Mouse (Mus musculus) small intestine, adult 10 weeks (tissue): Measurements from ENCODE around the gene Pold1. TPM values are rescaled to one million over a fixed set of nuclear protein-coding genes. Genes with fewer than 3 reads are reported as not detected.

Source experiments
- polyA plus RNA-seq: library from polyadenylated mRNA; stranded (reverse); fragments of 350-450 nt; fragmentation: Illumina TruSeq; extraction: RNeasy Lipid Tissue Mini Kit (QIAGEN cat#74804); gene quantifications from one replicate; pipeline ENCODE4 v1.2.3, GENCODE M21; 2014; ENCODE audit warnings: low replicate concordance

Pold1 gene
- polyA plus RNA-seq, result not detected

DNA sequence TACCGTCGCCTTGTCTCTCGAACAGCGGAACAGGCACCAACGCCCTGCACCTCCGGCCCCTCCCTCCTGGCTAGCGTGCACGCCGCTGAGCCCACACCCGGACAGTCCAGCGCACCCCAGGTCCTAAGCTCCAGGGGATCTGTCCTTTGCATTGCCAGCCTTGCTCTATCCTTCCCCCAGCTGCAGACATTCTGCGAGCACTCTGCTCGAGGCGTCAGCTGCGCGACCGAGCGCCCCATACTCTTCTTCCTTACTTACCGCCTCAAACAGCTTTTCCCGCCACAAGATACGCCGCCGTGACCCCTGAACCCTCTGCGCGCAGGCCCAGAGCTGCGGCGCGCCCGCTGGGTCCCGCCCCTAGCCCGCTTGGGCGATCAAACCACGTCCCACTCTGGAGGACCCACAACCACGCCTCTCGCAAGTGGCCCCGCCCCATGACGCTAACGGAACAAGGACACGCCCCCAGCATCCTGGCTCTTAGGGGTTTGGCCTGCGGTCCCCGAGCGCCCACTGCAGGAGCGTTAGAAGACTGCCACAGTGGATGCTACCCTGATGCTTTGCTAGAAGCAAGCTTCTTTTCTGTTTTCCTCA, at the start of gene Pold1:
TSS of gene Pold1 (minus strand) at position 353 of the 591 bp plus-strand sequence.

DNA sequence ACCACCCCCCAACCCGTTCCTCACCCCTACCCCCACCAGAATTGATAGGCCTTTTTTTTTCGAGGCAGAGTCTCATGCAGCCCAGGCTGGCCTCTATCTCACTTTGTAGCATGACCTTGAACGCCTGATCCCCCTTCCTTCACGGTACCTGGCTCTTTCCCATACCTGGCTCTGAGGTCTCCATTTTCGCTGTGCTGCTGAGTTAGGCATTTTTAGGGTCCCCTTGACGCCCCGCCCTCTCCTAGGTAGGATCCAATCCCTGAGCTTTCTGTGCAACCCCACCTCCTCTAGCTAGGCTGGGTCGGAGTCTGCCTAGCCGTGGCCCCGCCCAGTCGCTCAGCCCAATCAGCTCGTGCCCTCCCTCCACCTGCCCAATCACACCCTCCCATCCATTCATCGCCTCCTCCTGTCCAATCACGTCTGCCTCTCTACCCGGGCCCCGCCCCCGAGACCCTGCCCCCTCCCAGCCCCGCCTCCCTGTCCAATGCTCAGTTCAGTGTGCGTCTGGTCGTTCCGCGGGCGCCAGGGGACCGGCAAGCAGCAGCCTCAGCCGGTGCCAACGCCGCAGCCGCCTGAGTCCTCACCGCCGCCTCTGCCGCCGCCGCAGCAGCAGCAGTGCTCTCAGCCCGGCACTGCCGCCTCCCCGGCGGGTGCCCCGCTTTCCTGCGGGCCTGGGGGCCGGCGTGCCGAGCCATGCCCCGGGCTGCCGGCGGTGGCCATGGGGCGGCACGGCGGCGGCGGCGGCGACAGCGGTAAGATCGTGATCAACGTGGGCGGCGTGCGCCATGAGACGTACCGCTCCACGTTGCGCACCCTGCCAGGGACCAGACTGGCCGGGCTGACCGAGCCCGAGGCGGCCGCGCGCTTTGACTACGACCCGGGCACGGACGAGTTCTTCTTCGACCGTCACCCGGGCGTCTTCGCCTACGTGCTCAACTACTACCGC, 42.0 kb upstream of the Pold1 start, which contains the start of gene Kcnc3:
TSS of gene Kcnc3 (plus strand) at position 263 of the 946 bp plus-strand sequence.

DNA sequence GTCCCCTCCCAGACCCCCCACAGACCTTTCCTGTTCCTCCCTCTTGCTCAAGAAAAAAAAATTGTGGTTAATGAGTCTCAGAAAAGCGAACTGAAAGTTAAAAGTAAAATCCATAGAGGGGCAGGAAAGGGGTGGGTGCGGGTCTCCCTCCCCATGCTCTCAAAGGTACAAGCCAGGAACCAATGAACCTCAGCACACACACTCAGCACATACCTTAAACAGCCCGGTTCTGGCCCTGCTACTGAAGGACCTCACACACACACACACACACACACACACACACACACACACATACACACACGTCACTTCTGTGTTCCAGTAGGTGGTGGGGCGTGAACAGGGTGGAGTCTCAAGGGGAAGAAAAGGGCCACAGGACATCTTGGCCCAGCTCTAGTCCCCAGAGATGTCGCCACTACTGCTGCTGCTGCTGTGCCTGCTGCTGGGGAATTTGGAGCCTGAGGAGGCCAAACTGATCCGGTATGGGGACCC, 23.6 kb upstream of the Pold1 start, which contains the start of gene Napsa:
TSS of gene Napsa (plus strand) at position 168 of the 489 bp plus-strand sequence.

DNA sequence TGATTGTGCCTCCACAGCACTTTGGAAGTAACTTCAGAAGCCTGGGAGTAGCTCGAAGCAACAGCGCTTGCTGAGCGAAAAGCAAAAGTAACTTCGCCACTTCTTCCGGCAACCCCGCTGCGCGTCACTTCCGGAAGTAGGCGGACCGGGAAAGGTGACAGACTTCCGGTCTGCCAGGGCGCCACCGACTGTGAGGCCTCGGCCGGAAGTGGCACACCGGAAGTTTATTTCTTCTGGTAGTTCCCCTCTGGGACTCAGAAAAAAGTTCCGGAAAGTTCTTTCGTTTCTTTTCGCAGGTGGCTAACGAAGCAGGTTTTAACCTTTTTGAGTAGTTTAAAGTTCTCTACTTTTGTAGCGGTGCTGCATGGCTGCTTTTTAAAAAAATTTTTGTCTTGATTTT, 5.2 kb upstream of the Pold1 start, which contains the start of gene Nr1h2:
TSS of gene Nr1h2 (minus strand) at position 126 of the 400 bp plus-strand sequence.

DNA sequence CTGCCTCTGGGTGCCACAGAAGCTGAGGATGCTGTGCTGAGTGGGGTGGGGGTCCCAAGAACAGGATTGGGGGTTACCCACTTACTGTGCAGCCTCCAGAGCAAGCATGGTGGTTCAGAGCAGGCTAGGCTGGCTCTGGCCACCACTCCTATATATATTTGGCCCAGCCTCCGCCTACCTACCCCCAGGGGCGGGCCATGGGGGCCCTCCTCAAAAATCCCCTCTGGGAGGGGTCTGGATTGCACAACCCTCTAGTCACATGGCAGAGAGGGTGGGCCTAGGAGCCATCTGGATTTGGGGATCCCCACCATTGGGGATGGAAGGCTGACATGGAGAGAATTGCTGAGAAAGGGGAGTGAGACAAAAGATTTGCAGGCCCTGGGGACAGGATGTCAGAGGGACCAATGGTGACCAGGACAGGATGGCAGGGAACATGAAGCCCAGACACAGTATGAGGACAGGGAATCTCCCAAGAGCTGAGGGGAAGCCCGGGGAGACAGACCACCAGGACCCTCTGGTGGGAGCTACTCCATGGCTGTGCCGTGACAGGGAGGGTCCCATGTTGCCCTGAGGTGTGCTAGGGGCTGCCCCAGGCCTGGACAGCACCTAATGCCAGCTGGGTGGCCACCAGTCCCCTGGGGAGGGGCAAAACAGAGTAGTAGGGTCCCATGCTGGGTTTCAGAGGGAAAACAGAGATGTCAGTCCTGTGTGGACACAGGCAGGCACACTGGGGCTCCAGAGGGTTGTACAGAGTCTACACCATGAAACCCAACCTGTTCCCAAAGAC, 16.5 kb downstream of the Pold1 start, which contains the start of gene Spib:
TSS of gene Spib (minus strand) at position 126 of the 787 bp plus-strand sequence.

DNA sequence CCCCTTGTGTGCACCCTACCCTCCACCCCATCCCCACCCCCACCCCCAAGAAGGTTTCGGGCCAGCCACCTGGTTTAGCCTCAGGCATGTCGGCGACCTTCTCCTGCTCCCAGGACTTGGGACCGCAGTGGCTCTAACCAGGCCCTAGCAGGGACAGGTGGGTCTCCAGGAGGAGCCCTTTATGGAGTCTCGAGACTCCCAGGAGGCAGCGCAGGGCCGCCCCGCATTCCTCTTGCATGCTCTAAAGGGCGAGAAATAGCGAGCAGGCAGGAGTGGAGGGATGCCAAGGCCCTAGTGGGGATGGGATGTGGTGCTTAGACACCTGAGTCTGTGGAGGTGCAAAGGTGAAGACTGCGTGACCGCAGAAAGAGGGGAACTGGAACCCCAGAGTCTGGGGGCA, 24.1 kb downstream of the Pold1 start, which contains the start of gene Mybpc2:
TSS of gene Mybpc2 (minus strand) at position 155 of the 400 bp plus-strand sequence.

DNA sequence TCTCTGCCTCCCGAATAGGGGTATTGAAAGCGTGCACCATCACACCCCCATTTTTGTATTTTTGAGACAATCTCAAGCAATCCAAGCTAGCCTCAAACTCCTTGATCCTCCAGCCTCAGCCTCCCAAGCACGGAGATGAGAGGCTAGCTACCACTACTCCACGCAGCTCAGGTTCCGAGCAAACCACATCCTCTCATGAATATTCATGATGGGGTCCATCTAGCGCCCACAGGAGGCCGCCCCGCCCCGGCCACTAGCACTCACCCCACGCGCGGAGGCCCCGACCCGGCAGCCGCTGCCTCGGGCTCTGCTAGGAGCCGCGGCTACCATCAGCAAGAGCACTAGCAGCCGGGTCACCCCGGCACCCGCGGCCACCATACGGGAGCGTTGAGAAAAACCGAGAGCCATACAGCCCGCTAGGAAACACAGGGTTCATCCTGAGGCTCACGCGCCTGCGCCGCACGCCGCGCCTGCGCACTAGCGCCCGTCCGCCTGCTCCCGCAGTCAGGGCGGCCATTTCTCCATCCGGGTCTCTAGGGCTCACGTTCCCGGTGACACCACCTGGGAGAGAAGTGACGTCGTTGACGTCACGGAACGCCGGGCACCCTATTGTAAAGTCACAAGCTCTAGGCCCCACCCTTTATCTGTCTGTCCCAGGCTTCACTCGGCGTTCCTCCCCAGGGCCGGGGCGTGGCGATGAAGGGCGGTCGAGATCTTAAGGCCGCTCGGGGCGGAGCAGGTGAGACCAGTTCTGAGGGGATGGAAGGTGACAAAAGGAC, 52.5 kb downstream of the Pold1 start, which contains the start of the genes Emc10 and Fam71e1:
TSS of gene Emc10 (minus strand) at position 538 of the 779 bp plus-strand sequence.
TSS of gene Fam71e1 (plus strand) at position 590 of the 779 bp plus-strand sequence.

Other genes starting within 250 kb of the Pold1 start
- 0.30 TPM for gene Clec11a, start 241.9 kb downstream of the Pold1 start, polyA plus RNA-seq
- gene Shank1, start 238.6 kb downstream of the Pold1 start, polyA plus RNA-seq, result 0.04 TPM
- not detected for gene Syt3, start 164.7 kb downstream of the Pold1 start, polyA plus RNA-seq
- not detected for gene 1700008O03Rik, start 163.0 kb downstream of the Pold1 start, polyA plus RNA-seq
- gene Lrrc4b, start 119.8 kb downstream of the Pold1 start, polyA plus RNA-seq, result not detected
- not detected for gene Aspdh, start 83.5 kb downstream of the Pold1 start, polyA plus RNA-seq
- 1.0 TPM for gene Josd2, start 80.9 kb downstream of the Pold1 start, polyA plus RNA-seq
- gene Emc10, start 52.3 kb downstream of the Pold1 start, polyA plus RNA-seq, result 1.2 TPM
- gene Fam71e1, start 52.3 kb downstream of the Pold1 start, polyA plus RNA-seq, result not detected
- not detected for gene Mybpc2, start 24.2 kb downstream of the Pold1 start, polyA plus RNA-seq
- 0.45 TPM for gene Spib, start 16.8 kb downstream of the Pold1 start, polyA plus RNA-seq
- gene Nr1h2, start 5.1 kb upstream of the Pold1 start, polyA plus RNA-seq, result 0.78 TPM
- gene Napsa, start 23.5 kb upstream of the Pold1 start, polyA plus RNA-seq, result 0.67 TPM
- gene Kcnc3, start 41.8 kb upstream of the Pold1 start, polyA plus RNA-seq, result 0.33 TPM
- 0.78 TPM for gene Myh14, start 122.0 kb upstream of the Pold1 start, polyA plus RNA-seq
- gene Izumo2, start 159.9 kb upstream of the Pold1 start, polyA plus RNA-seq, result not detected
- 10.2 TPM for gene Vrk3, start 199.6 kb upstream of the Pold1 start, polyA plus RNA-seq
- 0.45 TPM for gene Zfp473, start 202.2 kb upstream of the Pold1 start, polyA plus RNA-seq